Mouse (Mus musculus) duodenum, adult 2 months (tissue): ENCODE data around the gene Clint1. TPM values are rescaled to one million over a fixed set of nuclear protein-coding genes. Genes with fewer than 3 reads are reported as not detected.

Experiments used
- polyA plus RNA-seq: library from polyadenylated mRNA; depleted of rRNA; stranded (reverse); fragments of >200 nt; gene quantifications from 2 replicates; pipeline ENCODE4 v1.2.3, GENCODE M21; 2012; ENCODE audit warnings: low replicate concordance; rRNA removed

Gene Clint1
- 43.2 and 60.8 TPM in 2 replicates for polyA plus RNA-seq

GRCm38 (mm10) chr11:45851516-45852123 lies at the start of gene Clint1:
Clint1 (plus strand) TSS chr11:45852051.

GRCm38 (mm10) chr11:45944643-45945156 lies 92.8 kb downstream of the Clint1 start, which contains the start of gene Lsm11:
Lsm11 (minus strand) TSS chr11:45944935.

GRCm38 (mm10) chr11:45955127-45955627 lies 103.3 kb downstream of the Clint1 start, which contains the start of gene Thg1l:
Thg1l (minus strand) TSS chr11:45955494.

Other genes with a start within 250 kb of the Clint1 start
- gene Lsm11, start 92.9 kb downstream of the Clint1 start, polyA plus RNA-seq = 2.6 and 4.3 TPM in 2 replicates
- gene Thg1l, start 103.4 kb downstream of the Clint1 start, polyA plus RNA-seq = 1.1 and 2.1 TPM in 2 replicates
- gene Sox30, start 128.3 kb downstream of the Clint1 start, polyA plus RNA-seq = 0.06 and 0.13 TPM in 2 replicates
- 9.2 and 29.9 TPM in 2 replicates for gene Gm12166, start 200.3 kb downstream of the Clint1 start, polyA plus RNA-seq
- 3.9 and 5.6 TPM in 2 replicates for gene Adam19, start 203.9 kb downstream of the Clint1 start, polyA plus RNA-seq